Mouse (Mus musculus): ENCODE results near the gene 2200002D01Rik. TPM values are rescaled to one million over a fixed set of nuclear protein-coding genes. Genes with fewer than 3 reads are reported as not detected.

The 2200002D01Rik gene
- total RNA-seq, 1 experiment: 20.0 TPM

DNA sequence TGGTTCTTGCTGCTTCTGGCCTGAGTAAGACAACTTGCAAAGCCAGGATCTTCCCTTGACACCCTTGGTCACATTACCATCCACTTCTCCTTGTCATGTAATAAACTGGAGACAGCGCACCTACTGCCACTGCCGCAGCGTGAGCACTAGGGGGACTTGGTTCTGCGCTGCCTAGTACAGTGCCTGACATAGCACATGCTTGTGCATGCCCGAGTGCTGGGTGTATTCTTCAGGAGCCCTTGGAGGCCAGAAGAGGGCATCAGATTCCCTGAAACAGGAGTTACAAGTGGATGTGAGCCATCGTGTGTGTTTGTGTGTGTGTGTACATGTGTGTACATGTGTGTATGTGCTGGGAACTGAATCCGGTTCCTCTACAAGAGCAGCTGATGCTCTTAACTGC, 39.2 kb upstream of the 2200002D01Rik start:
- in situ Hi-C loops (cut with MboI; ENCODE audit: low sequenced_read_pairs in 2 of 2, unreplicated experiment in 2 of 2): no loop called here
- Histone ChIP-seq H3K9ac (ENCODE audit: insufficient read depth, low read depth, low read length, poor library complexity, severe bottlenecking) (no peak overlapping the region), H3K4me3 (ENCODE audit: insufficient read depth in 1 of 2, low read depth in 1 of 2, low read length in 2 of 2, poor library complexity in 1 of 2, severe bottlenecking in 1 of 2) (no peak overlapping the region), H3K36me3 (ENCODE audit: control insufficient read depth, insufficient read depth, low read length, poor library complexity, severe bottlenecking) (no peaks in the 10 kb centered on the region; the same call in 1 of the 2 replicates), H3K4me1 (ENCODE audit: control insufficient read depth in 2 of 2, insufficient read depth in 2 of 2, low read length in 2 of 2, poor library complexity in 1 of 2) (peaks cover 4 to 20% of the 10 kb centered on the region in 2 experiments; a peak in 3 of 4 replicates), H3K27ac (ENCODE audit: insufficient read depth, low read depth, low read length, poor library complexity, severe bottlenecking) (no peak overlapping the region), H3K9me3 (ENCODE audit: control insufficient read depth, insufficient read depth, low read depth, low read length) (no peaks in the 10 kb centered on the region)
- no peak for TF ChIP-seq ZC3H11A (IDR thresholded peaks at IDR 0.05; ENCODE audit: borderline replicate concordance, low read depth, low read length)
- TF ChIP-seq ZNF384 (IDR thresholded peaks at IDR 0.05; ENCODE audit: low read depth, low read length): no peak
- no peak for TF ChIP-seq MAFK (IDR thresholded peaks at IDR 0.05; ENCODE audit: insufficient read depth, low read depth, low read length)
- no peak for TF ChIP-seq HCFC1 (IDR thresholded peaks at IDR 0.05; ENCODE audit: borderline replicate concordance, insufficient read depth, low read length)
- no peak for TF ChIP-seq CHD2 (IDR thresholded peaks at IDR 0.05; ENCODE audit: low read depth, low read length)
- no peak for DNase-seq (ENCODE audit: low read depth, low spot score)

DNA sequence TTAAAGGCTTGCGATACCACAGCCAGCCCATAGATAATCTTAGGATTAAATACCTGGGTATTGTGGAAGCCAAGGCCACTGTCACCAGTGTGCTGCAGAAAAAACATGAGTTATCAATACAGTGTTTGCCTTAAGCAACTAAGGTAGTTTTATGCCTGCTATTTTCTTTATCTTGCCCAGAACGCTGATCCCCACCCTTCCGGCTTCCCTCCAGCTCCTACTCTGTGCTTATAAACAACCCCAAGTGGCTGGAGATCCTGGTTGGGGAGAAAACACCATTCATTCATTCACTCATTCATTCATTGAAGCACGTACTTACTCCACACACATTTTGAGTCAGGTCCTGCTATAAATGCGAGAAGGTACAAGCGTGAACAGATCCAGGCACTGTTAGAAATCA, 36.3 kb upstream of the 2200002D01Rik start:
- no peaks in the 10 kb centered on the region for H3K36me3 ChIP-seq (ENCODE audit: control insufficient read depth, insufficient read depth, low read length, poor library complexity, severe bottlenecking)
- in situ Hi-C loops (cut with MboI; ENCODE audit: low sequenced_read_pairs in 2 of 2, unreplicated experiment in 2 of 2): no loop called here

DNA sequence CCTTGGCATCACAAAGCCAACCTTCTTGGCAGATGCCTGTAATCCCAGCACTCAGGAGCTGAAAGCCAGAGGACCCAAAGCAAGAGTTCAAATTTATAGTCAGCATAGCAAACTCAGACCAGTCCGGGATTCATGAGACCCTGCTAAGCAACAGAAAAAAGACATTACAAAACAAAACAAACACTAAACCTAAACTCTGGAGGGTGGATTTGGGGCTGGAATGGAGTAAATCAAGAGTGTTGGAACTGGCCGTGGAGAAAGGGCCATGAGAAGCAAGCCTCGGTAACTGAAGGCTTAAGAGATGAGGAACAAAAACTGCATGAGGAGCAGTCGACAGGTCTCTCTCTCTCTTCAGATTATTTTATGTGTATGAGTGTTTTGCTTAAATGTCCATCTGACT, 35.6 kb upstream of the 2200002D01Rik start:
- H3K9me3 ChIP-seq (ENCODE audit: control insufficient read depth, insufficient read depth, low read depth, low read length): no peaks in the 10 kb centered on the region
- in situ Hi-C loops (cut with MboI; ENCODE audit: low sequenced_read_pairs in 2 of 2, unreplicated experiment in 2 of 2): no loop called here
- H3K36me3 ChIP-seq (ENCODE audit: control insufficient read depth, insufficient read depth, low read length, poor library complexity, severe bottlenecking): peaks cover 3% of the 10 kb centered on the region; the same call in 1 of the 2 replicates
- no peak overlapping the region for H3K4me3 ChIP-seq (ENCODE audit: insufficient read depth in 1 of 2, low read depth in 1 of 2, low read length in 2 of 2, poor library complexity in 1 of 2, severe bottlenecking in 1 of 2)
- peaks cover 3 to 11% of the 10 kb centered on the region in 2 experiments; a peak in 1 of 4 replicates for H3K4me1 ChIP-seq (ENCODE audit: control insufficient read depth in 2 of 2, insufficient read depth in 2 of 2, low read length in 2 of 2, poor library complexity in 1 of 2)
- no peak overlapping the region for H3K27ac ChIP-seq (ENCODE audit: insufficient read depth, low read depth, low read length, poor library complexity, severe bottlenecking)
- H3K9ac ChIP-seq (ENCODE audit: insufficient read depth, low read depth, low read length, poor library complexity, severe bottlenecking): no peak overlapping the region
- no peak for DNase-seq (ENCODE audit: low read depth, low spot score)
- TF ChIP-seq ZC3H11A (IDR thresholded peaks at IDR 0.05; ENCODE audit: borderline replicate concordance, low read depth, low read length) (no peak), ZNF384 (IDR thresholded peaks at IDR 0.05; ENCODE audit: low read depth, low read length) (no peak), MAFK (IDR thresholded peaks at IDR 0.05; ENCODE audit: insufficient read depth, low read depth, low read length) (no peak), CHD2 (IDR thresholded peaks at IDR 0.05; ENCODE audit: low read depth, low read length) (no peak), HCFC1 (IDR thresholded peaks at IDR 0.05; ENCODE audit: borderline replicate concordance, insufficient read depth, low read length) (no peak)

More for the DNA sequence above, 36.3 kb upstream of the 2200002D01Rik start:
- Histone ChIP-seq H3K4me1 (ENCODE audit: control insufficient read depth in 2 of 2, insufficient read depth in 2 of 2, low read length in 2 of 2, poor library complexity in 1 of 2) (peaks cover 3 to 11% of the 10 kb centered on the region in 2 experiments; a peak in 1 of 4 replicates), H3K9ac (ENCODE audit: insufficient read depth, low read depth, low read length, poor library complexity, severe bottlenecking) (no peak overlapping the region), H3K27ac (ENCODE audit: insufficient read depth, low read depth, low read length, poor library complexity, severe bottlenecking) (no peak overlapping the region), H3K9me3 (ENCODE audit: control insufficient read depth, insufficient read depth, low read depth, low read length) (no peaks in the 10 kb centered on the region), H3K4me3 (ENCODE audit: insufficient read depth in 1 of 2, low read depth in 1 of 2, low read length in 2 of 2, poor library complexity in 1 of 2, severe bottlenecking in 1 of 2) (no peak overlapping the region)
- TF ChIP-seq ZNF384 (IDR thresholded peaks at IDR 0.05; ENCODE audit: low read depth, low read length) (no peak), ZC3H11A (IDR thresholded peaks at IDR 0.05; ENCODE audit: borderline replicate concordance, low read depth, low read length) (no peak), CHD2 (IDR thresholded peaks at IDR 0.05; ENCODE audit: low read depth, low read length) (no peak), HCFC1 (IDR thresholded peaks at IDR 0.05; ENCODE audit: borderline replicate concordance, insufficient read depth, low read length) (no peak)
- no peak for DNase-seq (ENCODE audit: low read depth, low spot score)

DNA sequence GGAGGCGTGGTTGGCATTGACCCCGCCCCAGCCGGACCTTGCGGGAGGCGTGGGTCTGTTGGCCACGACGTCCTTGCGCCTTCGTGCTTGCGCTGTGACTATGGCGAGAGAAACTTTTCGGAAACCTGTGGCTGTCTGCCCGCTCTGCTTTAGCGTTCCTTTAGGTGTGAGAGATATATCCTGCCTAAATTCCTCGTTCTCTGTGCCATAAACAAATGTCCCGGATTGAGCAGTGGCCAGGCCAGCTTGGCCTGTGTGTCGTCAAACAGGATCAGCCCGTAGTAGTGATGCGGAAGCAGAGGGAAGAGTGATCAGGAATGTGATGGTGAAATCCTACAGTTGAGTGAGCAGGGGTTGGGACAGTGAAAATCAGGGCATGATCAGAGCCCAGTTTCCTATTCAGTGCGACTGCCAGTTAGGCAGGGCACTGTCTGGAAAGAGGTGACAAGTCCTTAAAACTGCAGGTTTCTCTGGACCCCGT, 33.8 kb upstream of the 2200002D01Rik start:
- no peak for DNase-seq (ENCODE audit: low read depth, low spot score)
- H3K4me1 ChIP-seq (ENCODE audit: control insufficient read depth in 2 of 2, insufficient read depth in 2 of 2, low read length in 2 of 2, poor library complexity in 1 of 2): peaks cover 3 to 13% of the 10 kb centered on the region in 2 experiments; a peak in 1 of 4 replicates
- peak overlapping the region; percentile 85 to 92 for H3K4me3 ChIP-seq (ENCODE audit: insufficient read depth in 1 of 2, low read depth in 1 of 2, low read length in 2 of 2, poor library complexity in 1 of 2, severe bottlenecking in 1 of 2)
- no peak overlapping the region for H3K9ac ChIP-seq (ENCODE audit: insufficient read depth, low read depth, low read length, poor library complexity, severe bottlenecking)
- no peak overlapping the region for H3K27ac ChIP-seq (ENCODE audit: insufficient read depth, low read depth, low read length, poor library complexity, severe bottlenecking)
- in situ Hi-C loops (cut with MboI; ENCODE audit: low sequenced_read_pairs in 2 of 2, unreplicated experiment in 2 of 2): no loop called here
- H3K36me3 ChIP-seq (ENCODE audit: control insufficient read depth, insufficient read depth, low read length, poor library complexity, severe bottlenecking): peaks cover 7% of the 10 kb centered on the region; the same call in 1 of the 2 replicates
- H3K9me3 ChIP-seq (ENCODE audit: control insufficient read depth, insufficient read depth, low read depth, low read length): no peaks in the 10 kb centered on the region
- TF ChIP-seq HCFC1 (IDR thresholded peaks at IDR 0.05; ENCODE audit: borderline replicate concordance, insufficient read depth, low read length) (no peak), ZC3H11A (IDR thresholded peaks at IDR 0.05; ENCODE audit: borderline replicate concordance, low read depth, low read length) (no peak), ZNF384 (IDR thresholded peaks at IDR 0.05; ENCODE audit: low read depth, low read length) (no peak), CHD2 (IDR thresholded peaks at IDR 0.05; ENCODE audit: low read depth, low read length) (no peak), MAFK (IDR thresholded peaks at IDR 0.05; ENCODE audit: insufficient read depth, low read depth, low read length) (no peak)
